Mouse (Mus musculus): ENCODE results near the gene Tbx1.

GRCm38 (mm10) chr16:18547891-18548290, 42.6 kb downstream of the Tbx1 start:
- no peak for TF ChIP-seq EP300 (optimal IDR thresholded peaks at IDR 0.05)
- no peak for TF ChIP-seq CTCF (IDR thresholded peaks at IDR 0.05; ENCODE audit: low read depth)

All from stomach, postnatal 0 days (tissue).